ENCODE assay signal across 9 mouse cellular contexts in genomic region chr4:154586334-154586733, GRCm38 (mm10). TPM values are rescaled to one million over a fixed set of nuclear protein-coding genes. Genes with fewer than 3 reads are reported as not detected.
DNase-seq lines count a peak whose midpoint lies in the region; ATAC-seq and TF ChIP-seq lines count a peak whose summit lies in the region.
"Had no signal": no experiment of that assay in that cellular context is flagged by ENCODE, and none has a peak within 500 bp of the region (broad histone marks: within the 10 kb centered on the region; RNA-seq: fewer than 3 reads in every experiment).

No protein-coding gene starts in this region.

- no peak overlapping the region for H3K9ac ChIP-seq in hindbrain, embryonic 12.5 days
- H3K9ac ChIP-seq in hindbrain, embryonic 14.5 days: no peak overlapping the region
- H3K9ac ChIP-seq in neural tube, embryonic 13.5 days: 0 out of 2 replicates have a peak overlapping the region, but pooled peaks have one; percentile 17
- no peak overlapping the region for H3K9ac ChIP-seq in neural tube, embryonic 15.5 days (replicated peaks)
- H3K9ac ChIP-seq in forebrain, embryonic 16.5 days (replicated peaks; ENCODE audit: low read depth, low read length): no peak overlapping the region
- no peak overlapping the region for H3K9ac ChIP-seq in stomach, postnatal 0 days (ENCODE audit: low read length)

- no peak overlapping the region for H3K4me2 ChIP-seq in hindbrain, embryonic 12.5 days (replicated peaks)
- H3K4me2 ChIP-seq in hindbrain, embryonic 14.5 days (replicated peaks): no peak overlapping the region
- H3K4me2 ChIP-seq in neural tube, embryonic 13.5 days: no peak overlapping the region
- H3K4me2 ChIP-seq in neural tube, embryonic 15.5 days: no peak overlapping the region
- no peak overlapping the region for H3K4me2 ChIP-seq in forebrain, embryonic 16.5 days (ENCODE audit: low read length)
- H3K4me2 ChIP-seq in stomach, postnatal 0 days (replicated peaks; ENCODE audit: low read depth): no peak overlapping the region

- no peak for TF ChIP-seq CTCF in stomach, postnatal 0 days (IDR thresholded peaks at IDR 0.05; ENCODE audit: low read depth)

- peaks cover 52% of the 10 kb centered on the region for H3K4me1 ChIP-seq in hindbrain, embryonic 12.5 days
- 0 out of 2 replicates have a peak, but pooled peaks cover 7% of the 10 kb centered on the region for H3K4me1 ChIP-seq in hindbrain, embryonic 14.5 days (replicated peaks; ENCODE audit: control insufficient read depth, insufficient read depth, low read length)
- peaks cover 43% of the 10 kb centered on the region for H3K4me1 ChIP-seq in neural tube, embryonic 13.5 days (replicated peaks)
- peaks cover 29% of the 10 kb centered on the region for H3K4me1 ChIP-seq in neural tube, embryonic 15.5 days
- H3K4me1 ChIP-seq in forebrain, embryonic 16.5 days (replicated peaks; ENCODE audit: control insufficient read depth, insufficient read depth, low read length): peaks cover 60% of the 10 kb centered on the region
- no peaks in the 10 kb centered on the region for H3K4me1 ChIP-seq in stomach, postnatal 0 days (replicated peaks; ENCODE audit: control insufficient read depth, insufficient read depth)

- 0 out of 2 replicates have a peak overlapping the region, but pooled peaks have one; percentile 12 for H3K27ac ChIP-seq in hindbrain, embryonic 12.5 days
- no peak overlapping the region for H3K27ac ChIP-seq in hindbrain, embryonic 14.5 days
- H3K27ac ChIP-seq in neural tube, embryonic 13.5 days (replicated peaks): peak overlapping the region; percentile 18; the same call in 1 of the 2 replicates
- no peak overlapping the region for H3K27ac ChIP-seq in neural tube, embryonic 15.5 days (replicated peaks)
- H3K27ac ChIP-seq in forebrain, embryonic 16.5 days (ENCODE audit: low read length): peak overlapping the region; percentile 63
- H3K27ac ChIP-seq in stomach, postnatal 0 days (replicated peaks): peak overlapping the region; percentile 75

- no peaks in the 10 kb centered on the region for H3K9me3 ChIP-seq in hindbrain, embryonic 12.5 days (replicated peaks)
- no peaks in the 10 kb centered on the region for H3K9me3 ChIP-seq in hindbrain, embryonic 14.5 days (ENCODE audit: control insufficient read depth, low read length)
- H3K9me3 ChIP-seq in neural tube, embryonic 13.5 days: no peaks in the 10 kb centered on the region
- H3K9me3 ChIP-seq in neural tube, embryonic 15.5 days (replicated peaks): no peaks in the 10 kb centered on the region
- no peaks in the 10 kb centered on the region for H3K9me3 ChIP-seq in forebrain, embryonic 16.5 days (ENCODE audit: control insufficient read depth, low read length)
- H3K9me3 ChIP-seq in stomach, postnatal 0 days (ENCODE audit: control insufficient read depth, low read length): no peaks in the 10 kb centered on the region

- no peak overlapping the region for H3K4me3 ChIP-seq in hindbrain, embryonic 12.5 days
- no peak overlapping the region for H3K4me3 ChIP-seq in hindbrain, embryonic 14.5 days (replicated peaks; ENCODE audit: low read length)
- no peak overlapping the region for H3K4me3 ChIP-seq in neural tube, embryonic 13.5 days
- no peak overlapping the region for H3K4me3 ChIP-seq in neural tube, embryonic 15.5 days (replicated peaks)
- H3K4me3 ChIP-seq in forebrain, embryonic 16.5 days (replicated peaks; ENCODE audit: low read length): no peak overlapping the region
- H3K4me3 ChIP-seq in stomach, postnatal 0 days (ENCODE audit: low read depth, low read length): no peak overlapping the region

- no peak for ATAC-seq in hindbrain, embryonic 12.5 days (ENCODE audit: low FRiP score)
- ATAC-seq in hindbrain, embryonic 14.5 days (ENCODE audit: low FRiP score): no peak; the same call in 1 of the 2 replicates
- peak; percentile 51; the same call in 1 of the 2 replicates for ATAC-seq in neural tube, embryonic 13.5 days (ENCODE audit: low read depth)
- ATAC-seq in neural tube, embryonic 15.5 days (ENCODE audit: low FRiP score): no peak
- ATAC-seq in forebrain, embryonic 16.5 days: peak; percentile 34
- peak; percentile 64 for ATAC-seq in stomach, postnatal 0 days (ENCODE audit: low FRiP score, low TSS enrichment)
- ATAC-seq: activated CD4-positive, CD25-positive, alpha-beta regulatory T cell, adult 4 months had no signal

- TF ChIP-seq EP300 in stomach, postnatal 0 days (optimal IDR thresholded peaks at IDR 0.05): no peak

- no peaks in the 10 kb centered on the region for H3K36me3 ChIP-seq in hindbrain, embryonic 12.5 days
- H3K36me3 ChIP-seq in hindbrain, embryonic 14.5 days (replicated peaks; ENCODE audit: control insufficient read depth, insufficient read depth): no peaks in the 10 kb centered on the region
- H3K36me3 ChIP-seq in neural tube, embryonic 13.5 days: no peaks in the 10 kb centered on the region
- no peaks in the 10 kb centered on the region for H3K36me3 ChIP-seq in neural tube, embryonic 15.5 days
- H3K36me3 ChIP-seq in forebrain, embryonic 16.5 days (ENCODE audit: control insufficient read depth, insufficient read depth): no peaks in the 10 kb centered on the region
- no peaks in the 10 kb centered on the region for H3K36me3 ChIP-seq in stomach, postnatal 0 days (ENCODE audit: control insufficient read depth, insufficient read depth, low read length)

- 63% methylated on average over 11 of the region's 11 CpGs for WGBS in hindbrain, embryonic 12.5 days
- 65% methylated on average over 11 of the region's 11 CpGs for WGBS in hindbrain, embryonic 14.5 days
- 63% methylated on average over 11 of the region's 11 CpGs for WGBS in neural tube, embryonic 13.5 days
- WGBS in neural tube, embryonic 15.5 days: 78% methylated on average over 11 of the region's 11 CpGs
- 27% methylated on average over 11 of the region's 11 CpGs for WGBS in forebrain, embryonic 16.5 days
- 66% methylated on average over 11 of the region's 11 CpGs for WGBS in stomach, postnatal 0 days

- no peak for DNase-seq in hindbrain, embryonic 14.5 days (ENCODE audit: low spot score)
- peak; percentile 63 for DNase-seq in stomach, postnatal 0 days (ENCODE audit: low spot score)
- no peak for DNase-seq in thymus, postnatal 4 days
- DNase-seq in frontal cortex, postnatal 14 days (ENCODE audit: low spot score in 2 of 2): no peak

- H3K27me3 ChIP-seq in hindbrain, embryonic 12.5 days: peaks cover 14% of the 10 kb centered on the region; the same call in 1 of the 2 replicates
- 0 out of 2 replicates have a peak, but pooled peaks cover 4% of the 10 kb centered on the region for H3K27me3 ChIP-seq in hindbrain, embryonic 14.5 days (ENCODE audit: control insufficient read depth, insufficient read depth, low read length)
- peaks cover 64% of the 10 kb centered on the region for H3K27me3 ChIP-seq in neural tube, embryonic 13.5 days
- H3K27me3 ChIP-seq in neural tube, embryonic 15.5 days (replicated peaks): peaks cover 26% of the 10 kb centered on the region
- H3K27me3 ChIP-seq in forebrain, embryonic 16.5 days (replicated peaks; ENCODE audit: control insufficient read depth, insufficient read depth, low read length): no peaks in the 10 kb centered on the region
- no peaks in the 10 kb centered on the region for H3K27me3 ChIP-seq in stomach, postnatal 0 days (ENCODE audit: control insufficient read depth, insufficient read depth, low read length)

RNA-seq across cellular contexts. Expression of gene Prdm16, which starts 50.3 kb away (rescaled TPM):
- 26.4 and 32.3 TPM in 2 replicates for polyA plus RNA-seq in hindbrain, embryonic 12.5 days (2016; fragmentation: Nextera tagmentation; extraction: Ambion mirVana)
- polyA plus RNA-seq in hindbrain, embryonic 14.5 days (2014; fragmentation: Nextera tagmentation; extraction: Ambion mirVana): 13.2 and 15.6 TPM in 2 replicates
- polyA plus RNA-seq in neural tube, embryonic 13.5 days (2015; fragmentation: Nextera tagmentation; extraction: Ambion mirVana): 10.0 and 12.4 TPM in 2 replicates
- 7.7 and 9.0 TPM in 2 replicates for polyA plus RNA-seq in neural tube, embryonic 15.5 days (2015; fragmentation: Nextera tagmentation; extraction: Ambion mirVana)
- polyA plus RNA-seq in forebrain, embryonic 16.5 days (2015; fragmentation: Nextera tagmentation; extraction: Ambion mirVana): 29.8 and 35.0 TPM in 2 replicates
- polyA plus RNA-seq in stomach, postnatal 0 days (2015; fragmentation: Nextera tagmentation; extraction: Ambion mirVana): 15.6 and 18.5 TPM in 2 replicates

Comparison
In these comparisons a context has a peak if more than half of its experiments do, and no peak if none do; other contexts are left out.
1. ATAC-seq: peak in neural tube, embryonic 13.5 days (single experiment), forebrain, embryonic 16.5 days (single experiment) and stomach, postnatal 0 days (single experiment); none in hindbrain, embryonic 12.5 days (single experiment), hindbrain, embryonic 14.5 days (single experiment) and neural tube, embryonic 15.5 days (single experiment).
2. H3K27ac ChIP-seq: peak in hindbrain, embryonic 12.5 days (single experiment), neural tube, embryonic 13.5 days (single experiment), forebrain, embryonic 16.5 days (single experiment) and stomach, postnatal 0 days (single experiment); none in hindbrain, embryonic 14.5 days (single experiment) and neural tube, embryonic 15.5 days (single experiment).